Mouse (Mus musculus): ENCODE measurements at regions not wholly inside any gene's neighbourhood (a gene's known extent, or its start where the extent isn't known, plus 50 kb on each side); places are given as distances from the start of the nearest gene placed in this dataset.

DNA sequence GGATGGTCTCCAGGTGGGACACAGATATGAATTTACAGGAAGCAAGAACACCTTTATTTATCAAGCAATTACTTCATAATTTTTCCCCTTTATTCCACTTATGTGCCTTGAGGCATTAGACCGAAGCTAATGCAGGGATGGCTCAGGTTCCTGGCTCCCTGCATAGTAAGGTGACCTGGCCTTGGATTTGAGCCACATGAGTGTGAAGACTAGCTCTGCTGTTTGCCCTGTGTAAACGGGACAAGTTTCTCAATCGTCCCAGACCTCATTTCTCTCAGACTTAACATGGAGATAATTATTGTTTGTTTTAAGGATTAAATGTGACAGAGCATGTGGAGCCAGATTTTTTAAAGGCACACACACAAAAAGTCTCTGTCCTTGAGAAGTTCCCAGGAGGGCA is 132.2 kb upstream of the Tmpo start:
- DNase-seq (ENCODE audit: low spot score): no peak

DNA sequence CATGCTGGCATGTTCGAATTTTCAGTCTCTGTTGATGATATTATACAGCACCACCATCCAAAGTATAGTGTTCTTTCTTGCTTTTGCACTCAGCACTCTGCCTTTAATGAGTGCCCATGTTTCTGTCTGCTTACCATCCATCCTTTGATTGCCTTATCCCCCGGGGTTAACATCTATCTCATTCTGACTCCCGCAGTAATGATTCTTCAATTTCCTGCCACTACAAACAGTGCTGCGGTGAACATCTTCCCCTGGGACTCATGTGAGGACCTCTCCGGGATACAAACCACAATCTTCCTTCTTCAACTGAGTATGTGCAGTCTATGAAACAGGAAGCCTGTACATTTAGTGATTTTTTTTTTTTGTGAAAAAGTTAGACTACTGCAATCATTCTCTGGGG is 131.8 kb upstream of the Tmpo start:
- no peak for DNase-seq (ENCODE audit: low spot score)

DNA sequence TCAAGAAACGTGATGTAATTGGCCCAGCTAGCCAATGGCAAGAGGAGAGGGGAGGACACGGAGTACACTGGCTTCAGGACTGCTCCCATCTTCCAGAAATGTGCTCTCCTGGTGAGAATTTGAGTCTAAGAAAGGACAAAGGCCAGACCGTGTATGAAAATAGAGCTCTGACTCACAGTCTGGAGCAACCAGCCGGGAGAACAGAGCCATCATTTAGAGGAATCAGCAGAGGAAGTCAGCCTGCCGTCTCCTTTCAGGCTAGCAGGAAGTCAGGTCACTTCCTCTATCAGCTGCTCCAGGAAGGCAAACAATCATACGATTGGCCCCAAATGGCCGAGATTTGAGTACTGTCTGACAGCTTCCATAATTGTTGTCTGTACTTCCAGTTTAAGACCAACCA is 119.0 kb upstream of the Tmpo start:
- no peak for DNase-seq (ENCODE audit: low spot score)

DNA sequence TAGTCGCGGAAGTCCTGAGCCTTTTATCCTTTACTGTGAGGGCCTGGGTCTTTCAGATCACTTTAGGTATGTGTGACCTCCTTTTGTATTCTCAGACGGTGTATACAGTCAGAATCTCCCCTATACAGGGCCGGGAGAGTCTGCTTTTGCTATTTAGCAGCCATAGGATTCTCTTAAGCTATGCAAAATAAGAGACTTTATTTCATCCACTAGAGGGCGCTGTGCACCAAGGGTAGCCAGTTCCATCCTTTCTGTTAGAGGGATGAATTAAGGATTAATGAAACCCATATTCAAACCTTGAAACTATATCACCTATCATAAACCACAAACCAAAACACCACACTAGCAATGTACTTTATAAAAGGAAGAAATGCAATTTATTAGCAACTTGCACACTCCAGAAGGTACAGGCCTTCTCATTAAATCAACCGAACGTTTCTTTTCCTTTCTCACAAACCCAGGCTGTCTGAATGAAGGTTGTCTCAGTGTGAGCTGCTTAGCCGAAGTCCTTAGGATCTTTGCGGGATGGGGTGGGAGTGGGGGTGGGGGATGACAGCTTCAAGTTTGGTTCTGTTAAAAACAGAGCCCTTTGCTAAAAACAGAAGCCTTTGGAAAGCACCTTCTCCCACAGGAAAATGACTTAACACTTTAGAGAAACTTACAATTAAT is 116.8 kb upstream of the Tmpo start:
- DNase-seq (ENCODE audit: low spot score): peak; percentile 18

DNA sequence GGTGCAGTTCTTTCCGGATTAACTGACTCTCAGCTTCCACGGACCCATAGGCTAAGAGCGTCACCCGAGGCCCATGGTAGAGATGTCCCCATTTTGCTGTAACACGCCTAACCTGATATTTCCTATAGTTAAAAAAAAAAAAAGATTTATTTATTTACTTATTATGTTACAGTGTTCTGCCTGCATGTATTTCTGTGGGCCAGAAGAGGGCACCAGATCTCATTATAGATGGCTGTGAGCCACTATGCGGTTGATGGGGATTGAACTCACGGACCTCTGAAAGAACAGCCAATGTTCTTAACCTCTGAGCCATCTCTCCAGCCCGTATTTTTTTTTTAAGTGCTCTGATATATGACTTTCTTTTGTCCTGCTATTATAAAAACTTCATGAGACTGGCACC is 114.2 kb upstream of the Tmpo start:
- no peak for DNase-seq (ENCODE audit: low spot score)

DNA sequence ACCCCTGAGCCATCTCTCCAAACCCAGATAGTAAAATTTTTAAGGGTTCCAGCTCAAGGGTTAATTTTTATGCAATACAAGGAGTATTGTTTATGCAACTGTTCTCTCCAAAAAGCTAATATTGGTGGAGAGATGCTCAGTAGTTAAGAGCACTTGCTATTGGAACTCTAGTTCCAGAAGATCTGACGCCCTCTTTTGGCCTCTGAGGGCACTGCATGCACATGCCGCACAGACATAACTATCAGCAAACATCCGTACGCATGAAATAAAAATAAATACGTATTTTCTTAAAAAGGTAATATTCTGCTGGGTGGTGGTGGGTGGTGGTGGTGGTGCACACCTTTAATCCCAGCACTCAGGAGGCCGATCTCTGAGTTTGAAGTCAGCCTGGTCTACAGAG is 112.1 kb upstream of the Tmpo start:
- no peak for DNase-seq (ENCODE audit: low spot score)

DNA sequence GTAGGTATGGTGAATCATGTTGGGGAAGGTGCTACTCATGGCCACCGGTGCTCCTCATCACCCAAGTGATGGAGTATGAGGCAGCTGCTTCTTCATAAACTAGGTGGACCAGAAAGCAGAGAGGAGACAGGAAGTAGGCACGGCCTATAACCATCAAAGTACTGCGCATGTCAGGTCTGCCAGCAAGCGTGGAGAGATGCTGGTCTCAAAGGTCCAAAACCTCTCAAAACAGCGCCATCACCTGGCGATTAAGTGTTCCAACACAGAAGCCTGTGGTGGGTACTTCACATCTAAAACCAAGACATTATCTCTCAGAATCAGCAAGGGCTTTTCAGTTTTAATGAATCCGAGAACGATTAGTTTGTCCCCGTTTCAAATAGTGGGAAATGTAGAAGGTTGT is 103.1 kb upstream of the Tmpo start:
- DNase-seq (ENCODE audit: low spot score): no peak

DNA sequence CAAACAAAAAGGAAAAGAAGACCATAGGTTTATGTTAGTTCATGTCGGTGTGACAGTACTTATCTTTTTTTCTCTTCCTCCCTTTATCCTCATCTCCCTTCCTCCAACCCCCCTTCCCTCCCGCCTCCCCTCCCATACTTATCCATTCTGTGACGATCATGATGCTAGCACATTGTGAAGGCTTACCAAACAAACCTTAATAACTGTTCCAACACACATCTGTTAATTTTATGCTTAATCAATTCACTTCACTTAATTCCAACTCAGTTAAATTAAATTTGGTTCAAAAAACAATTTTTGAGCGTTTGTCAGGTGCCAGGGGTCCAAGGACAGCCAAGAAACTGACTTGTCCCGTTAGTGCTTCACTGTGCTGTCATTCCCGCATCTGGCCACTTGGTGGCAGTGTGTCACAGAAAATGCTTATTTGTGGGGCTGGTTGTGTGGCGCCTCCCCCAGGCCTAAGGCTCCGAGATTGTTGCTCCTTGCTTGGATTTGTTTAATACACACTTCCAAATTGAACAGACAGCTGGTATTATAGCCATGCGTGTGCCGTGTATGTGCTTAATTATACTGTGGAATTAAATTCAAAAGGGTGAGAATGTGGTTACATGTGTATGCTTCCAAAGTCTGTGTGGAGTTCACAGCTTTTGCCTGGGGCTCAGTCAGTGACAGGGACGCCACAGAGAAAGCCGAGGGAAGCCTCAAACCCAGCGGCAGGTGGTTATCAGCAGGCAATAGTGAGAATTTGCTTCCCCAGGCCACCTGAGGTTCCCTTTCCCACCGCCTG is 90.0 kb upstream of the Tmpo start:
- peak; percentile 67 for DNase-seq (ENCODE audit: low spot score)

DNA sequence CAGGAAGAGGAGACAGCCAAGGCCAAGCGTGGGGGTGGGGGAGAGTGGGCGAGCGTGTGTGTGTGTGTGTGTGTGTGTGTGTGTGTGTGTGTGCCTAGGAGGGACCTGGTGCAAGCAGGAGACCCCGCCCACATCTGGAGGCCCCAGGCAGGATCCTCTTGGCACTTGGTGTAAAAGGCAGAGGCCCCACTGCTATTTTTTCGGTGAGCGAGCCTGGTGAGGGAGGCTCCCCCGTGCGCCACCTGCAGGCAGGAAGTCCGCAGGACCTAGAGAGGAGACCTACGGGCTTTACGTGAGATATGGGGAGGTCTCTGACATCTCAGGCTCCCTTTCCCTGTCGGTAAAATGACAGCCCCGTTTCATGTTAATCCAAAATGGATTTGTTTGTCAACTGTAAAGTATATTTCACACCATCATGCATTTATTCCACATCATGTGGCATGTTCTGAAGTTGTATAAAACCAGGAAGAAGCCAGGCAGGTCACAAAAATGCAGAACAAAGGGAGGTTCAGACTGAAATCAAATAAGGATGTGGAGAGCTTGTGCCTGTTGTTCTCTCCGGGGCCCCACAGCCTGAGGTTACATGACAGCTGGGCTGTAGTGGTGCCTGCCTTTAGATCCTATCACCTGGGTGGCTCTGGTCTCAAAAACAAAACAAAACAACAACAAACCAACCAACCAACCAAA is 89.3 kb upstream of the Tmpo start:
- DNase-seq (ENCODE audit: low spot score): peak; percentile 59

DNA sequence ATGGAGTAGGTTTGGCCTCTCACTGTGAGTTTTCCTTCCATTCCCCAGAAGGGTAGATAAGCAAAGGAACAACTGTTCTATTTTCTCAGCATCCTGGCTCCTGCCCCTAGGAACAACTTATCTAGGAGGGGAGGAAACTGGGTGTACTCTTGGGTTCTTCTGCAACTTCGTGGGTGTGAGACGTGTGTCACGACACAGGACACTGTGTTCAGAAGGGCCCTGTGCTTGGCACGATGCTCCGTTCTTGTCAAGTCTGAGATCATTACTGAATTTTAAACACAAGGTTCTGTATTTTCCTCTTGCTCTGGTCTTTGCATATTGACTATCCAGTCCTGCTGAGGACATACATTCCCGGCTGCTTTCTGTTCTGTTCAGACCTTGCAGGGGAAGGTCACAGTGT is 86.8 kb upstream of the Tmpo start:
- no peak for DNase-seq (ENCODE audit: low spot score)

DNA sequence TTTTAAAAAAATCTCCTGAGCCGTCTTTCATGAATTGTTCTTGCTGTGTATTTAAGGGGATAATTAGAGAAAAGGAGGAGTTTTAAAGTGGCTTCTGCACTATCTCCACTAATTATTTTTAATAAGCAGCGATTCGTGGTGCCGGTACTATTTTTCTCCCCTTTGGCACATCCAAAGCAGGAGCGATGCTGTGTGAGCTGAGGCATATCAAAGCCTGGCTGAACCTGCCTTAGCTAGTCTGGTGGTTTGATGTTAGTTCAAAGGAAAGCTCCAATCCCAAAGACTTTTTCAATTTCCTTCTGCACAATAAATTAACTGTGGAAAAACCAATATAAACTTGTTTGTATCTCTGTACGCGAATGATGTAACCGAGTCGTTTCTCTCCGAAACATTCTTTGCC is 79.3 kb upstream of the Tmpo start:
- DNase-seq (ENCODE audit: low spot score): no peak

DNA sequence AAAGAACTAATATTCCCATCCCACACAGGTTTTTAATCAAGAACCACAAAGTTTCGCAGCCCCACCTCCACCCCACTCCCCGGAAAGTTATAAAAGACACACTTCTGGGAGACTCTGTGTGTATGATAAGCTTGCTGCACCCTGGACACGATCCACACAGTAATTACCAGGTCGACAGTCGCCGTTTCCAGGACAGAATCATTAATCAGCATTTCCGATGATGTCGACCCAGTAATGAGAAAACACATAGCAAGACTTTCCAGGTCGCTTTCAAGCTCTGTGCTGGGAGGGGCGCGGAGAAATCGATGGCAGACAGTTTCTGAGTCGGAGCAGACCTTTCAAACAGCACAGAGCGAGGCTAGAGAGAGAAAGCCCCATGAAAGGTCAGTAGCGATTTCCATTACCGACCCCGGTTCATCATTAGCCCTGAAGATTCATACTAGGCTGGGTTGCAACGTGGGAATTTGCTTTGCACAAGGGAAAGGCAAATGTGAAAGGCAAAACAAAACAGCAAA is 68.6 kb upstream of the Tmpo start:
- no peak for DNase-seq (ENCODE audit: low spot score)

DNA sequence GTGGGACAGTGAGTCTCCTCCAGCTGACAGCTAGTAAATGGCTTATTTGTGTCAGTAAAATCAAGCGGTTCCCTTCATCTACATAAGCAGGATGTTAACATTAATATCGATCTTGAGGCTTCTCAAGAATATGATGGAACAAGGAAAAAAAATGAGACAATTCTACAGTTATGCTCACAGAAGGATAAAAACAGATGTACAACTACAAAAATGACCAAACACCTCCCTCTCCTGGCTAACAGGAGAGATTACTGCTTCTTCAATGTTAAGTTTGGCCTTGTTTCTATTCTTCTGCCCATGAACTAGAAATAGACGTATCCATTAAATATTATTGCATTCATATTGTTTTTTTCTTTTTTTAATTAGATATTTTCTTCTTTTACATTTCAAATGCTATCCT is 63.2 kb upstream of the Tmpo start:
- no peak for DNase-seq (ENCODE audit: low spot score)

DNA sequence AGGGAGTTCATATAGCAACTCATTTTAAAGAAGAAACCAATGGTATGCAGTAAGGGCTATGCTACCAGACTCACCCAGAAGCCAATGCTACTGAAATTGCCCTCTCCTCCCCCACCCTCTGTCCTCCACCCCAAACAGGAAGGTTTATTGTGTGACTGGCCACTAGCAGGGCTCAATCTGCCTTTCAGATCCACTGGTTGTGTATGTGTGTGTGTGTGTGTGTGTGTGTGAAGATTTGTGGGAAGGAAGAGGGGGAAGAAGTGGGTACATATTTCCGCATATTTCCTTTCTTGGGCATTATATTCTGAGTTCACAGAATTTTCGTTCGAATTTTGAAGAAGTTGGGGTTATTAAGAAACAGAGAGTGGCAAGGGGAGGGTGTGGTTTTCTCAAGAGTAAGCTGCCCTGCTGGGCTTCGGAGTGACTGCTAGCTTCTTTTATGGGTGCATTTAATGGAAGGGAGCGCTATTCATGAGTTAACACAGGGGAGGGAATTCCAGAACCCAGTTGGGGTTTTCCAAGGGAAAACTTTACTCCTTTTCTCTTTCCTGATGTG is 61.5 kb upstream of the Tmpo start:
- no peak for DNase-seq (ENCODE audit: low spot score)

DNA sequence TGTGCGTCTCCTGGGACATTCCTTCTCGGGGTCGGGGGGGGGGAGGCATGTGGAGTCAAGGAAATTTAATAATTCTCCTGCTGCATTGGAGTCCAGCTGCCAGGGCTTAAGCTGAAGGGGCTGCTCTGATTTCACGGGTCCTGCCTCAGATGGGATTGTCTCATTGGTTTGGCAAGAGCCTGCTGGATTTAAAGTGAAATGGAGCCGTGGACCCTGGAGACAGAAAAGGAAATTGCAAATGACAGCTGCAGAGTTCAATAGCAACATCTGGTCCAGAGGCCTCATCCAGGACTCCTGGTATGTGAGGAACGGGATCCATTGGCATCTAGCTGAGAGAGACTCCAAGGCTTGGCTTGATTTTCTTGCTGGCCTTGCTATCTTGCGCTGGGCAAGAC is 60.5 kb upstream of the Tmpo start:
- DNase-seq (ENCODE audit: low spot score): peak; percentile 17

DNA sequence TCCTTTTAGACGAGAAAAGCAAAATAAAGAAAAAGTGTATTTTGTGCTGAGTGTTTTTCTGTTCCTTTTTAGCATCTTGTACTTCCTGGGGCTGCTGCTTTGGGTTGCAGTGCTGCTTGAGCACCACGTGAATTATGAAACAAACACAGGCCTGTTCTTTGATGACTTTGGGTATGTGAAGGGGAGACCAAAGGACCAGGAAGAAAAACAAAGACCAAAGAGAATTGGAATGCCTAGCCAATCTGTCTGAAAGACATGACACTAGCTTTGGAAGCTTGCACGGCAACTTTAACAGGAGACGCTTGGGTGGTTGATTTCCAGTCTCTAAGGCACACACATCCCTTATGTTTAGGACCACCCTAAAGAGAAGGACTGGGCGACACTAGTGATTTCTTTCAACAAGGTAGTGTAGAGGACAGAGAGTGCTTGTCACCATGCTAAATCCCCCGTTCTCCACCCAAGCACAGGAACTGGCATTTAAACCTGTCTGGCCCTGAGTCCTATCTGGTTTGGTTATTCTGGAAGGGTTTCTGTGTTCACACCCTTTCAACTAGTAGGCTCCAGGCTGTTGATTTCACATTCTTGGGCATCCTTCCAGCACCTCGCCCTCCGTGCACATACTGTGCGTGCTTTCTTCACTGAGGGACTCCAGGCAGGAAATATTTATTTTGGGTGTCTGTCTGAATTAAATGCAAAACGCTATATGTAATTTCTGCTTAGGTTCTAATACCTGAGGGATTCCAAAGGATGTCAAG is 59.9 kb upstream of the Tmpo start:
- DNase-seq (ENCODE audit: low spot score): peak; percentile 9

DNA sequence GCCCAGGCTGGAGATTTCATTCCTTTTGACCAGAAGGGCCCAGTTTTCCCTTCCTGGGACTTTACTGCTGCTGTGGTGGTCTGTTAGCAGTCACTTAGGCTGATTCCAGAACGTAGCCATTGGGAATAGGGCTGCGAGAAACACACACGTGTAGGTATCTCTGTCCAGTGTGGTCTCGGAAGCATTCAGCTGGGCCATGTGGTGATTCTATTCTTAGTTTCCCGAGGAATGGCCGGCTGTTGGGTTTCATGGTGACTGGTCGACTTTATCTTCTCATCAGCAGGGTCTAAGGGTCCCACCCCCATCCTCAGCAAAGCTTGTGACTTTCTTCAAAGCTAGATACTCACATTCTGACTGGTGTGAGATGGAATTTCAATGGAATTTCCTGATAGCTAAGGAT is 59.2 kb upstream of the Tmpo start:
- DNase-seq (ENCODE audit: low spot score): no peak

DNA sequence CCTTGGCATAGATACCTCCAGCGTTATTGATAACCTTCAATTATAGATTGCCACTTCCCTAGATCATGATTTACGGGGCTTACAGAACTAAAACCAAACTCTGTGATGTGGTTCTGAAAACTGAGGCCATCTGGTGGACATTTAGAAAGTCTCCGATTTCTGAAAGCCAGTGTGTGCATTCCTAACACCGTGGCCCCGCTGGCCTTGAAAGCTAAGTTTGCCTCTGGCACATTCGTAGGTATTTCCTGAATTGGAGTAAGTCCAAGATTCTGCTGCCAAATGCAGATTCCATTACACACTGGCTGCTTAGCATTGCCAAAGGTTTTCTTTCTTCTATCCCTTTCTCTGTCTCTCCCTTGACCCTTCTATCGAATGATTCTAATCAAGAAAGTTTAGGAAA is 55.7 kb upstream of the Tmpo start:
- DNase-seq (ENCODE audit: low spot score): peak; percentile 20

DNA sequence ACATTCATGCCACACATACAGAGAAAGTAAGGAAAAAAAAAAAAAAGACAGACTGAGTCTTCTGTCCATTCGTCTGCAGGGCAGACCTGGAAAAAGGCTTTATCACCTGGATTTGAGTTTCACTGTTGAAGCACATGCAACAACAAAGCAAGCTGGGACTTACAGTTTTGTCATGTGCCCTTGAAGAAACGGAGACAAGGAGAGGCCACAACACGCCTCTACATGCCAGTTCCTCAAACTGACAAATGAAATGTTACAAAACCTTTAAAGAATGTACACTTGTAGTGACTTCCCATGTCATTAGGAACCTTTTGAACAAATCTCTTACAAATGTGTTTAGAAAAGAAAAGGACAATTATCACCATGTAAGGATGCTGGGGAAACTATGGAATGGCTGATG is 53.6 kb upstream of the Tmpo start:
- no peak for DNase-seq (ENCODE audit: low spot score)

Measured in yolk sac, embryonic 10.5 days (tissue).